Mouse (Mus musculus): ENCODE data around the gene Gpr173.

GRCm38 (mm10) chrX:152320535-152320934 is 48.0 kb downstream of the Gpr173 start:
- no peak for TF ChIP-seq GATA1 (IDR thresholded peaks at IDR 0.05; ENCODE audit: low read length)
- TF ChIP-seq TAL1 (IDR thresholded peaks at IDR 0.05; ENCODE audit: low read length), result no peak
